Mouse (Mus musculus) thymus, adult 18-20 months (tissue): Measurements from ENCODE around the gene Ctsm.
"Not testable (repeated sequence)": the region's sequence is repeated elsewhere in the genome, so short reads cannot be mapped to it uniquely, and the experiment has no call there.

Source experiments
- DNase-seq, 2 experiments: peaks; one replicate each; pipeline ENCODE4 v3.0.0; 2022; ENCODE audit warnings: mixed read lengths in 2 of 2

Gene Ctsm

DNA sequence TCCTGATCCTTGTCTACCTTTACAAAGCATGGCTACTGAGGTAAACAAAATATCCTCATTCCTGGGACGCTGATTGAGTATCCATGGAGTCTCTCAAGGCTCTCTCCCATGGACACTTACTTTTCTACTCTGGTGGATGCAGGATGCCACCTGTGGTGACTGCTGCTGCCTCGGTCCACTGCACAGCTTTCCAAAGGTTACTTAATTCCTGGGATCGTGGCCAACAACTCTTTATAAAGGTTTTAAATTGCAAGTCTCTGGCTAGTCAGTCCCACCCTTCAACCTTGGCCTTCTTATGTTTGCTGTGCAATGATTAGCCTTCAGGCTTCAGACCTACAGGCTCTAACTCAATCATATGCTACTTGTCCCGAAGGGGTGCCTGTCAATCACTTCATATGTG, at the start of gene Ctsm:
Gene Ctsm (minus strand): TSS at position 209 of the 400 bp plus-strand sequence.
- DNase-seq = no peak

DNA sequence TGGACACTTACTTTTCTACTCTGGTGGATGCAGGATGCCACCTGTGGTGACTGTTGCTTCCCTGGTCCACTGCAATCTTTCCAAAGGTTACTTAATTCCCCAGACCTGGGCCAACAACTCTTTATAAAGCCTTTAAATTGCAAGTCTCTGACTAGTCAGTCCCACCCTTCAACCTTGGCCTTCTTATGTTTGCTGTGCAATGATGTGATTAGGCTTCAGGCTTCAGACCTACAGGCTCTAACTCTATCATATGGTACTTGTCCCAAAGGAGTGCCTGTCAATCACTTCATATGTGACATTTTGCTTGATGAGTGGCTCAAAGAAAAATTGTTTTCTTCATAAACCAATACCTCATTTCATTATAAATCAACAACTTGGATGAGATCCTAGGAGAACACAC, 28.4 kb upstream of the Ctsm start, which contains the start of gene Cts3:
Gene Cts3 (minus strand): TSS at position 101 of the 400 bp plus-strand sequence.
- no peak for DNase-seq

DNA sequence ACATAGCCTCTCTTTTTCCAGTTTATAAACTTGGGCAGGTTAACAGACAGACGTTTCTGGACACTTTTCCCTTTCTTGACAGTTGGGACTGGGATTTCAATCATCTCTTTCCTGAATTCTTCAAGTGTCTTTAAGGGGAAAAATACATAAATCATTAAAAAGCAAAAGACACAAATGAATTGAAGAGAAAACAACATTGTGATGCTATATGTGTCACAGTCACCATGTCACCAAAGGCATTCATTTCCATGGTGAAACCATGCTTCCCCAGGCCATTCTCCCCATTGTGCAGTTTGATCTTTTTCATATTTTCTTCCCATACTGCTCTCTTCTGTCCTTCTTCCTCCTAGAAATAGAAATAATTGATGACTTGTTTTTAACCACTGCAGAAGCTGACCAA, 26.4 kb upstream of the Ctsm start, which contains the start of gene Gm49352:
Gene Gm49352 (minus strand): TSS at position 101 of the 400 bp plus-strand sequence.
- DNase-seq = not testable (repeated sequence)
